Mouse (Mus musculus) forebrain, embryonic 16.5 days (tissue): ENCODE measurements around the gene Gm10837. TPM values are rescaled to one million over a fixed set of nuclear protein-coding genes. Genes with fewer than 3 reads are reported as not detected.
A peak's percentile ranks its signal among the peaks of the same experiment; 100 is the strongest.

Experiments
- ATAC-seq: fragments of 200-750 bp; cut with Nextera tagmentation; 2 replicates; pipeline ENCODE4 v1.8.0; 2017; ENCODE audit warnings: mild to moderate bottlenecking, moderate library complexity
- H3K27ac ChIP-seq: fragments of 300-500 bp; sonication (generic); 2 replicates; pipeline ENCODE4 v1.5.1; 2014; ENCODE audit warnings: low read length, control low read depth
- H3K27me3 ChIP-seq: fragments of 300-500 bp; sonication (generic); replicated peaks from 2 replicates; pipeline ENCODE4 v1.6.1; 2014; ENCODE audit warnings: low read length; ENCODE audit not compliant: control insufficient read depth, insufficient read depth
- H3K36me3 ChIP-seq: fragments of 300-500 bp; sonication (generic); 2 replicates; pipeline ENCODE4 v1.6.1; 2014; ENCODE audit not compliant: control insufficient read depth, insufficient read depth
- H3K4me1 ChIP-seq: fragments of 300-500 bp; sonication (generic); replicated peaks from 2 replicates; pipeline ENCODE4 v1.6.1; 2014; ENCODE audit warnings: low read length; ENCODE audit not compliant: control insufficient read depth, insufficient read depth
- H3K4me2 ChIP-seq: fragments of 300-500 bp; sonication (generic); 2 replicates; pipeline ENCODE4 v1.6.1; 2014; ENCODE audit warnings: mild to moderate bottlenecking, low read length, control low read depth
- H3K4me3 ChIP-seq: fragments of 300-500 bp; sonication (generic); replicated peaks from 2 replicates; pipeline ENCODE4 v1.5.1; 2014; ENCODE audit warnings: mild to moderate bottlenecking, low read length, control low read depth
- H3K9ac ChIP-seq: fragments of 300-500 bp; sonication (generic); replicated peaks from 2 replicates; pipeline ENCODE4 v1.6.1; 2014; ENCODE audit warnings: low read depth, low read length, control low read depth
- H3K9me3 ChIP-seq: fragments of 300-500 bp; sonication (generic); 2 replicates; pipeline ENCODE4 v1.6.1; 2016; ENCODE audit warnings: low read length; ENCODE audit not compliant: control insufficient read depth
- WGBS: fragments of 180-500 bp; shearing (Covaris S2); extraction: QIAGEN DNeasy Blood & Tissue Kit; methylation state at CpG from one replicate; pipeline ENCODE4 v1.1.7; 2014; 5-methylcytosine and 5-hydroxymethylcytosine counted together
- polyA plus RNA-seq: library from polyadenylated mRNA; unstranded; fragments of >200 nt; fragmentation: Nextera tagmentation; extraction: Ambion mirVana; gene quantifications from 2 replicates; pipeline ENCODE4 v1.2.1, GENCODE M21; 2015

Gm10837 gene
- polyA plus RNA-seq, 1 experiment from 2014 or later = 0.41 TPM

DNA sequence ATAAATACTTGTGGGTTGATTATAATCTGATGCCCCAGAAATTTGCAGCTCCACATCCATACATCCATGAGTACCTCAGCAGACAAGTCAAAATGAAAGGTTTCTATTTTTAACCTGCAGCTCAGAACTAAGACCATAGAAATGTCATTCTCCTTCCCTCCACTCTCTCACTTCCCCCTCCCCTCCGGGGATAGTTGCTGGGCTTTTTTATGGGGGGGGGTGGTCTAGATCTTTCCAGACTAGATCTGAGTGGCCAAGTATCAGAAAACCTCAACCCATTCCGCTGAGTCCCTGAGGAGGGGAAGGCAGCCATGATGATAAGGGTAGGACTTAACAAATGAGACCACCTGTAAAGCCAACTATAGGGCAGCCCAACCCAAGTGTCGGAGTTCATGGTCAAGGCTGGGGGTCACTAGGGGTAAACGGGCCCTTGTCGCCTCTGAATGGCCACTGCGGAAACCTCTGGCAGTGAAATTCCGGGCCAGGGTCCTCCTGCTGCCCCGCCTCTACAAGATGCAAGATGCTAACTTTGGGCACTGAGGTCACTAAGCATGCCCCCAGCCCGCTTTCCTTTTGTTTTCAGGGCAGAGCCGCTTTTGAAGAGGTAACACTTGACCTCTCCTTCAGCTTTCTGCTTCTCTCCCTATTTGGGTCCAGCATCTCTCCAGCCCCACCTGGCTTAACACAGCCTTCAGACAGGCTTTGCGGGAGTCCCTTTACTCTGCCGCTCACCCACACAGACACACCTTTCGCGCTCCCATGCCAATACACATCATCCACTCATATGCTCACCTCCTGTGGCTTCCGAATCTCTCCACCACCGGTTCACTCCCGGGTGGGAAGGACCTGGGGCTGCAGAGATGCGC is 6.6 kb upstream of the Gm10837 start:
- no peak for ATAC-seq
- Histone ChIP-seq H3K4me3 (no peak overlapping the region), H3K27me3 (peaks cover 46% of the 10 kb centered on the region)

DNA sequence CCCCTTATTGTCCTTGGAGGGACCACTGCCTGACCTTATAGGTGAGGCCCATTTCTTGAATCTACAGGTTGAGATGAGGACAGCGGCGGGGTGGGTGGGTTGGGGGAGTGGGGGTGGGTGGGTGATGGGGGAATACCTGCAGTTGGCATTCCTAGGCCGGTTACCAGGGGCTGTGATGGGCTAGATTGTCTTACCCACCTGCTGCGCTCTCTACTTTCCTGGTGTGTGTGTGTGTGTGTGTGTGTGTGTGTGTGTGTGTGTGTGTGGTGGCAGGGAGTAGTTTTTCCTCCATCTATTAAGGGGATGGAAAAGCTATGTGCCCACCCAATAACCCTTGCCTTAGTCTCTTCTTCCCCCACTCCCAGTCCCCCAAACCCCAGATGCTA is 5.9 kb upstream of the Gm10837 start:
- Histone ChIP-seq H3K27me3 (peaks cover 50% of the 10 kb centered on the region), H3K9me3 (no peaks in the 10 kb centered on the region), H3K27ac (peak overlapping the region; percentile 44; the same call in 1 of the 2 replicates), H3K9ac (no peak overlapping the region), H3K4me3 (no peak overlapping the region), H3K4me2 (peak overlapping the region; percentile 31), H3K4me1 (peaks cover 15% of the 10 kb centered on the region), H3K36me3 (no peaks in the 10 kb centered on the region)
- ATAC-seq = no peak
- WGBS = 36% methylated on average over 4 of the region's 4 CpGs

More for the DNA sequence above, 6.6 kb upstream of the Gm10837 start:
- Histone ChIP-seq H3K9me3 (no peaks in the 10 kb centered on the region), H3K4me1 (peaks cover 17% of the 10 kb centered on the region), H3K36me3 (no peaks in the 10 kb centered on the region), H3K4me2 (peak overlapping the region; percentile 31), H3K27ac (peak overlapping the region; percentile 23; the same call in 1 of the 2 replicates), H3K9ac (no peak overlapping the region)
- 23% methylated on average over 18 of the region's 18 CpGs for WGBS

DNA sequence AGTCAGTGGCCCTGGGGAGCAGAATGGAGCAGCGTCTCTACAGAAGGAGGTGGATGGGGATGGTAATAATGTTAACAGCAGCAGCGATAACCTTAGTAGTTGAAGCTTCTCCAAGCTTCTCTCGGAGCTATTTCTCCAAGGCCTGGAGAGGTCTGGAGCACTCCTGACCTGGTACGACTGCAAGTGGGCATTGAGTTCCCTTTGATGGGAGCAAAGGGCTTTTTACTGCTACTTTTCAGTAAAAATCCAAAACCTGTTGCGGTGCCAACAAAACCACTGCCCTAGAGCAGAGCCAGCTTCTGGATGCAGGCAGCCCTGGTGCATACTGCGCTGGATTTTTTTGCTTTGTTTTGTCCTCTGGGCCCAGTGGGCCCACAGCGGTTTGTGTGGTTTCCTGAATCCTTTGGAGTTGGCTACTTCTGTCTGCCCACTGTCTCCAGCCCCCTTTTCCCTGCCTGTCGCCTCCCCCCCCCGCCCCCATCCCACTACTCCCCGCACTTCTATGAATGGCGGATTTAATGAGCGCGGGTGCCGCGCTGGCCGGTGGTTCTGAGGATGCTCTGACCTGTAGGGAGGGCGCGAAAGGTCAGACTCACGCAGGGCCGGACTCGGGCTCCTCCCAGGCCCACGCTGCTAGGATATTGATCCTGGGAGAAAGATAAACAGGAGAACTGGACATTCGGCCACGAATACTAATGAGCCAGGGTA is 5.4 kb upstream of the Gm10837 start:
- H3K4me2 ChIP-seq = peak overlapping the region; percentile 35
- H3K4me3 ChIP-seq = no peak overlapping the region
- peaks cover 15% of the 10 kb centered on the region for H3K4me1 ChIP-seq
- peaks cover 50% of the 10 kb centered on the region for H3K27me3 ChIP-seq
- ATAC-seq = 0 out of 2 replicates have a peak, but pooled peaks have one; percentile 23
- no peaks in the 10 kb centered on the region for H3K36me3 ChIP-seq
- H3K9ac ChIP-seq = no peak overlapping the region
- H3K9me3 ChIP-seq = no peaks in the 10 kb centered on the region
- WGBS = 10% methylated on average over 23 of the region's 24 CpGs
- H3K27ac ChIP-seq = peak overlapping the region; percentile 66

DNA sequence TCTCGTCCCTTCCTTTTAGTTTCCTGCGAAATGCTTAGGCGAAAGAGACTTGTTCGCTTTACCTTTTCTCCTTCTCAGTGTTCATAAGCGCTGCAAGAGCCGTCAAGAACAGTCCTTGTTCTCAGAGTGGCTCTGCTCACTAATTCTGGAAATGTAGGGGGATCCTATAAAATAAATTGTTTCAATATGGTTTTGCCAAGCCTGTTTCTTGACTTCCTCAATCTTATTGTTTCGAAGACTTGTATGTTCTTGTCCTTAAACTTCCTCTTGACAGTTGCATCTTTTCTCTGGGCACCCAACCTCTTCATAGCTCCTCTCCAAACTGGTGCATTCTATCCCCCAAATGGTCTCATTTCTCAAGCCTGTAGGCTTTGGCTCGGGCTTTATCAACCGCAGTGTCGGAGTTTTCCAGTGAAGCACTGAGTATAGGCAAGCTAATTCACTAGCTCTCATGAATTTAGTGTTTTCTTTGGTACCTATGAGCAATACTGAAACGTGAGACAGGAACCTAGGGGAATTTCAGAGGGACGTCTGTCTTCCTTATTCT is 4.7 kb upstream of the Gm10837 start:
- Histone ChIP-seq H3K4me3 (no peak overlapping the region), H3K9me3 (no peaks in the 10 kb centered on the region), H3K4me2 (peak overlapping the region; percentile 35), H3K27me3 (peaks cover 48% of the 10 kb centered on the region), H3K4me1 (peaks cover 21% of the 10 kb centered on the region), H3K36me3 (no peaks in the 10 kb centered on the region), H3K27ac (peak overlapping the region; percentile 66), H3K9ac (no peak overlapping the region)
- ATAC-seq = no peak
- 13% methylated on average over 12 of the region's 12 CpGs for WGBS

DNA sequence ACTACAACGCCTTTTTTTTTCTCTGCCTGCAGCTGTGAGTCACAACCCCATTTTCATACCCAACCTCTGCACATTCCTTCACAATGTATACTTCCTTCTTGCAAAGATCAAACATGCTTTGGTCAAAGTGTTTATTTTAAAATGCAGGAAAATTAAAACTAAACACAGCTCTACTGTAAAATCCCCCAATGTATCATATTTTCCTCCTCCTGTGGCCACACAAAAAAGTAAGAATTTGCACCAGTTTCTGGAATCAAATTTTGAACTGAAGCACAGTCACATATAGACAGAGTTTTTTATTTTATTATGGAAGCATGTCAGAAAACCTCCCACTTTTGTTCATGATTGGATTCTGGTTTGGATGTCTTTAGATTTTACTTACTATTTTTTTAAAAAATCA is 3.8 kb upstream of the Gm10837 start:
- WGBS = 29% methylated on average over 1 of the region's 1 CpGs
- Histone ChIP-seq H3K9me3 (no peaks in the 10 kb centered on the region), H3K4me1 (peaks cover 23% of the 10 kb centered on the region), H3K4me2 (no peak overlapping the region), H3K4me3 (no peak overlapping the region), H3K9ac (no peak overlapping the region), H3K27ac (no peak overlapping the region), H3K27me3 (peaks cover 53% of the 10 kb centered on the region), H3K36me3 (no peaks in the 10 kb centered on the region)
- ATAC-seq = no peak

DNA sequence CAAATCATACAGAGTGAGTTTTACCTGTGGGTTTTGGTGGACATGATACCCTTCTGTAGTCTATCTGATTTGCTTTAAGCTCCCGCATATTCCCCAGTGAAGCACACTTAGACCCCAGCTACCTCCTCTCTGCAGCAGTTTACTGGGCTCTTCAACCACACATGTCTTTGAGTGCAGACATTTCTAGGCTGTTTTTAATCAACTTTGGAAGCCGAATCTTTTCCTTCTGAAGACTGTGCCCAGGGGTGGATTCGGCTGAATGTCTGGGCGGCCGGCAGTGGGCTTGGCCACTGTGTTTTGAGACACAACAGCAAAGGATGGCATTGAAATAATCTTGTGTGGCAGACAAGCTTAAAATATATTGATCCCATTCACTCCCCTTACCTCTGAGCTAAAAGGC is 3.0 kb upstream of the Gm10837 start:
- no peak for ATAC-seq
- no peak overlapping the region for H3K4me2 ChIP-seq
- no peak overlapping the region for H3K9ac ChIP-seq
- peaks cover 49% of the 10 kb centered on the region for H3K27me3 ChIP-seq
- 30% methylated on average over 5 of the region's 5 CpGs for WGBS
- no peak overlapping the region for H3K4me3 ChIP-seq
- no peak overlapping the region for H3K27ac ChIP-seq
- peaks cover 19% of the 10 kb centered on the region for H3K4me1 ChIP-seq
- H3K36me3 ChIP-seq = no peaks in the 10 kb centered on the region
- H3K9me3 ChIP-seq = no peaks in the 10 kb centered on the region

DNA sequence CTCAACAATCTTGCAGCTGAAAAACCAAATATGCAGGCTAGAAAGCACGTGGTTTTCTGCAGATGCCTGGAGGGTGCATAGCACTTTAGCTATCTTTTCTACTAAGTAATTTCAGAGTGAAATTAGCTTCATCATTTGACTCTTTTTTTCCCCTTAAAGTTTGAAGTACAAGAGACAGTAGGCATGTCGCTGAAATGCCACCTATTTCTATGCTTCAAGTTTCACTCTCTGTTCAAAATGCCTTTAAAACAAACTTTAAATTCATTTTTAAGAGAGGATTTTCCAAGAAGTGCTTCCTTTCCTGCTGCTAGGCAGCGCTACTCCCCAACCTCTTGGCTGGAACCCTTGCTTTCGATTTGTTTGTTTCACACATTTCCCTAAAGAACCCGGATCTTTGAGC is 1.3 kb upstream of the Gm10837 start:
- H3K27ac ChIP-seq = no peak overlapping the region
- ATAC-seq = no peak
- peaks cover 41% of the 10 kb centered on the region for H3K27me3 ChIP-seq
- H3K4me2 ChIP-seq = peak overlapping the region; percentile 17
- H3K9ac ChIP-seq = no peak overlapping the region
- H3K4me1 ChIP-seq = peaks cover 14% of the 10 kb centered on the region
- H3K4me3 ChIP-seq = peak overlapping the region; percentile 9; the same call in 1 of the 2 replicates
- H3K36me3 ChIP-seq = no peaks in the 10 kb centered on the region
- no peaks in the 10 kb centered on the region for H3K9me3 ChIP-seq
- WGBS = 2% methylated on average over 5 of the region's 5 CpGs

DNA sequence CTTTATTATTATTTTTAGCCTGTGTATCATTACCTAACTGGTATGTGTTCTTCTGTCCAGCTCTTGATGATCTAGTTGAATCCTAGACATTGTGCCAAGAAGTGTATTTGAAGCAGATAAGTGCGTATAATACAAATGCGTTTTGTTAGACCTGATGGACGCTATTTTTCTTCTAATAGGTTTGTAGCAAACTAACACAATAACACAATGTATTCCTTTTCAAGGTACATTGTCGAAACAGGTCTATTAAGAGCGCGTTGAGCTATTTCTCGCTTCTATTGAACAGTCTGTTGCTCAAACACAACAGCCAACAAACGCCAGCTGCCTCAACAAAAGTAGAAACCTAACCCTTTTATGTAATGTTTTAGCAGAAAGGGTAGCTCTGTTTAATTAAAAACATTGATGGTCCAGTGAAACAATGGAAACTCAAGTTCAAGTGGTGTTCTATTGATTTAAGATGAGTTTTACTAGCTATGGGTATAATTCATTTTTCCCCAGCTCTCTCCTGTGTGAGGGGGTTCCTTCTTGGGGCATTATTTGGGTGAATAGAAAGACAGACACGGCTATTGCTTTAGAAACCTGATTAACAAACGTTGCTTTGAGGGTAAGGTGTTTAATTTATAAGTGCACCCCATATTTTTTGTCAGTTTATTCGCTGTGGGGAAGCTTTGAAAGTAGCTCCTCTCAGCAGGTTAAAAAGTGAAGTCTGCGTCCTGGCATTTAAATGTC is 536 bp upstream of the Gm10837 start:
- ATAC-seq = no peak
- Histone ChIP-seq H3K27ac (no peak overlapping the region), H3K9ac (no peak overlapping the region), H3K4me1 (peaks cover 13% of the 10 kb centered on the region), H3K9me3 (no peaks in the 10 kb centered on the region), H3K4me3 (peak overlapping the region; percentile 33), H3K4me2 (peak overlapping the region; percentile 46), H3K36me3 (no peaks in the 10 kb centered on the region), H3K27me3 (peaks cover 33% of the 10 kb centered on the region)
- WGBS = under 1% methylated on average over 12 of the region's 12 CpGs

DNA sequence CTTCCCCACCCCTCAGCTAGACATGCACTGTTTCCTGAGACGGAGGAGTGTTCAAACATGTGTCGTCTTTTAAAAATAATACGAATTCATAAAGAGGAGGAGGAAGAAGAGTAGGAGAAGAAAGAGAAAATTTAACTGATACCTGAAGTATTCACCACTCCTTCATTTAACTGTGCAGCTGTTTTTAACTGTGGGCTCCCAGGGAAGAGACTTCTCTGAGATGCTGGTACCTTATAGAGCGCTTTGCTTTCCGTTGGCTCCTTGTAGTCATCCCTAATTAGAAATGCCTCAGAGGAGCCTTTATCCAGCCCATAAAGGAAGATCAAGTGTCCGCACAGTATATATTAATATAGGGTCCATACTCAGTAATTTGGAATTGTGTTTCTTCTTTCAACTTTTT is 1.1 kb downstream of the Gm10837 start:
- Histone ChIP-seq H3K27ac (no peak overlapping the region), H3K4me3 (no peak overlapping the region), H3K4me1 (peaks cover 8% of the 10 kb centered on the region), H3K27me3 (peaks cover 24% of the 10 kb centered on the region), H3K9ac (no peak overlapping the region), H3K36me3 (no peaks in the 10 kb centered on the region), H3K4me2 (no peak overlapping the region), H3K9me3 (no peaks in the 10 kb centered on the region)
- ATAC-seq = no peak
- WGBS = 69% methylated on average over 6 of the region's 6 CpGs
